Mouse (Mus musculus): ENCODE measurements around the gene Plekhm2.

The Plekhm2 gene

GRCm38 (mm10) chr4:141604493-141604892, 60.2 kb downstream of the Plekhm2 start:
- DNase-seq (ENCODE audit: low spot score): no peak

GRCm38 (mm10) chr4:141603921-141604320, 60.8 kb downstream of the Plekhm2 start:
- DNase-seq (ENCODE audit: low spot score): no peak

- no peak for DNase-seq (ENCODE audit: low spot score)
Observed at GRCm38 (mm10) chr4:141602523-141603223, 62.0 kb downstream of the Plekhm2 start.

GRCm38 (mm10) chr4:141601148-141601862, 63.4 kb downstream of the Plekhm2 start:
- DNase-seq (ENCODE audit: low spot score): no peak

GRCm38 (mm10) chr4:141600364-141600763, 64.3 kb downstream of the Plekhm2 start:
- DNase-seq (ENCODE audit: low spot score): no peak

GRCm38 (mm10) chr4:141599251-141600141, 65.2 kb downstream of the Plekhm2 start:
- peak; percentile 34 for DNase-seq (ENCODE audit: low spot score)

- DNase-seq (ENCODE audit: low spot score): no peak
Observed at GRCm38 (mm10) chr4:141598894-141599250, 65.8 kb downstream of the Plekhm2 start.

GRCm38 (mm10) chr4:141598199-141598893, 66.4 kb downstream of the Plekhm2 start:
- DNase-seq (ENCODE audit: low spot score): no peak

- DNase-seq (ENCODE audit: low spot score): no peak
Observed at GRCm38 (mm10) chr4:141596700-141597328, 67.9 kb downstream of the Plekhm2 start.

- no peak for DNase-seq (ENCODE audit: low spot score)
Observed at GRCm38 (mm10) chr4:141595605-141596268, 69.0 kb downstream of the Plekhm2 start.

GRCm38 (mm10) chr4:141595138-141595537, 69.6 kb downstream of the Plekhm2 start:
- no peak for DNase-seq (ENCODE audit: low spot score)

- no peak for DNase-seq (ENCODE audit: low spot score)
Observed at GRCm38 (mm10) chr4:141591547-141591946, 73.2 kb downstream of the Plekhm2 start.

- DNase-seq (ENCODE audit: low spot score): no peak
Observed at GRCm38 (mm10) chr4:141583919-141584318, 80.8 kb downstream of the Plekhm2 start.

- DNase-seq (ENCODE audit: low spot score): no peak
Observed at GRCm38 (mm10) chr4:141581051-141581450, 83.6 kb downstream of the Plekhm2 start.

GRCm38 (mm10) chr4:141578833-141579232, 85.9 kb downstream of the Plekhm2 start:
- DNase-seq (ENCODE audit: low spot score): no peak

GRCm38 (mm10) chr4:141576877-141577276, 87.8 kb downstream of the Plekhm2 start:
- no peak for DNase-seq (ENCODE audit: low spot score)

- no peak for DNase-seq (ENCODE audit: low spot score)
Observed at GRCm38 (mm10) chr4:141576404-141576803, 88.3 kb downstream of the Plekhm2 start.

Measured in ovary, postnatal 36 days (tissue).